Mouse (Mus musculus) embryonic stem cell, embryonic (primary cell): Measurements from ENCODE around the gene Zfp770.
"Not testable (repeated sequence)": the region's sequence is repeated elsewhere in the genome, so short reads cannot be mapped to it uniquely, and the experiment has no call there.

Experiments used
- CTCF ChIA-PET, 4 experiments: fragments of 300-600 bp in 2 of 4; fragments of 350-600 bp in 2 of 4; sonication (Branson Sonifier 250); formaldehyde crosslinking; loops; one replicate each; lab custom pipeline; 2022; ENCODE audit warnings: inconsistent platforms in 2 of 4; lab: Charles Lee
- POLR2A ChIA-PET, 4 experiments: fragments of 300-600 bp in 2 of 4; fragments of 350-600 bp in 2 of 4; sonication (Branson Sonifier 250); formaldehyde crosslinking; loops; one replicate each; lab custom pipeline; 2022; ENCODE audit warnings: antibody characterized with exemption in 4 of 4, inconsistent platforms in 1 of 4; lab: Charles Lee

The Zfp770 gene

DNA sequence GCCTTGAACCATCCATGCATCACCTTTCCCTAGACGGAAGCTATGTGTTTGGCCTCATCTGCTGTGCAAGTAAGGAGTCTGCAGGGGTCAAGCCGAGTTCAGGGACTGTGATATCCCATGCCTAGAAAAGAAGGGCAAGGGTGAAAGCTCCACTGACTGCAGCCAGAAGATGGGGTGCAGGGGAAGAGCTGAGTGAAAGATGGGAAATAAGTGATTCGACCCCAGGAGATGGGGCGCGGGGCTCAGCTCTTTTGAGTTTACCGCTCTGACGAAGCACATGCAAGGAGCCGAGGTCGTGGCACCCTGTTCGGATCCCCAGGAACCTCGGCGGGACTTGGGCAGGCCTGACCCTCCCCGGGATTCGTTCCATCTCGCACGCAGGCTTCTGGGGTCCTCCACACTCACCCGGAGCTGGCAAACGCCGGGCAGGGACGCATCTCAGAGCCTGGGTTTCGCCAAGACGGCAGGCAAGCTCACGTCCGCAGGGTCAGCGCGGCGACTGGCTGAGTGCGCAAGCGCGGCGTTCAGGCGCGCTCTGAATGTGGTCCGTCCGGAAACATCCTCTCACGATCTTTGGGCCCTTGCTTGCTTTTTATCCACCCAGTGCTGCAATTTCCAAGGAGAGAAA is at the start of gene Zfp770:
Gene Zfp770 (minus strand): TSS at position 538 of the 628 bp plus-strand sequence.
- POLR2A ChIA-PET, result interaction anchor here in 3 of 4 experiments (0.6 to 3.3 kb wide), 28 partner anchors 9 to 1353 kb away, joined by 3 to 34 read pairs (median 4); partner anchors contain the start of genes Arhgap11a (in 3 of the 3) and Dph6 (in 1 of the 3)
- CTCF ChIA-PET, result interaction anchor here in 2 of 4 experiments (0.7 to 1.7 kb wide), 2 partner anchors 23 to 26 kb away, joined by 4 to 11 read pairs (median 5); no protein-coding TSS in a partner anchor

DNA sequence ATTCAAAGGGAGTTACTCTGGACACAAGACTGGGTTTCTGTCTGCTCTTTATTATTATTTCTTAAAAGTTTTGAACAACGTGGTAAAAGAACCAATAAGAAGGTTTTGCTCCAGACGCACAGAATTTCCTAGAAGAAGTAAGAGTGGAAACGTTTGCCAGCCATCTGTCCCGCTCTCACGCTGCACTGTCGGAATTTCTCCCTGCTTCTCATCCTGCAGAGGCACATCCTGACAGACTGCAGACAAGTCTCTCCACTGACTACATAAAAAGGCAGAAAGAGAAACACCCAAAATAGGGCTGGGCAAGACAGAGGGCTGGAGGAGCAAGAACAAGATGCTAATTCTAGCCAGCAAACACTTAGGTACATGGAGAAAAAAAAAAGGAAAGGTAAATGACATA is 48.2 kb upstream of the Zfp770 start:
- ChIA-PET CTCF (no interaction called here), POLR2A (no interaction called here)

DNA sequence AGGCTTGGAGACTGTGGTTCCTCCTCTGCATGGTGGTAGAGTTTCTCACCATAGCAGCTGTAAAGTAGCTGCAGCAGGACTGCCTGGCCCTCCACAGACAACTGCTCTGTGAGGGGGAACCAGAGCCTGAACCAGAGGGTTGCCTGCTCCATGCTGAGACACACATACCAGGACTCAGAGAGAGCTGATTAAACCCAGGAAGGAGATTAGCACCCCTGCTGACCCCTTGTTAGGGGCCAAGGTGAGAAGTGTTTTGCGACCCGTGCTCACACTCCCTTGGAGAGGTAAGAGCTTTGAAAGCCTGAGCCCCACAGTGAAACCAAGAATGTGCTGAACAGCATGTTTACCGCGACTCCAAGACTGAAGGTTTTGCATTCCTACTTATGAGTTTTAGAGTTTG is 36.4 kb upstream of the Zfp770 start:
- CTCF ChIA-PET, result no interaction called here
- POLR2A ChIA-PET, result no interaction called here

DNA sequence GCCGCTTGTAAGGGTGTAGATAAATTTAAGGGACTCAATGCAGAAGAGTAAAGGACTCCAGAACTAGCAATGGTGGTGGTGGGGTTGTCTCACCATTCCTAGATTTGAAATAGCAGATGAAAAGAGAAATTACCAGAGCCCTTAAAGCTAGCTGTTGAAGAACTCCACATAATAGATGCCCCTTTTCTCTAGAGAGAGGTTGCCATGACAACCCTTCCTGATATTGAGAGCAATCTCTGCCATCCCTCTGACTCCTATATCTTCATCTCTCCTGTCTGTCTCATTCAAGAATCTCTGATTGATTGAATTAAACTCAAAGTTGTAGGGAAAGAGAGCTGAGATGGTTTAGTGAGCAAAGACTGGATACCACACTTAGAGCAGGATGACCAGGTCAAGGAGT is 35.3 kb upstream of the Zfp770 start:
- ChIA-PET POLR2A (no interaction called here), CTCF (no interaction called here)

DNA sequence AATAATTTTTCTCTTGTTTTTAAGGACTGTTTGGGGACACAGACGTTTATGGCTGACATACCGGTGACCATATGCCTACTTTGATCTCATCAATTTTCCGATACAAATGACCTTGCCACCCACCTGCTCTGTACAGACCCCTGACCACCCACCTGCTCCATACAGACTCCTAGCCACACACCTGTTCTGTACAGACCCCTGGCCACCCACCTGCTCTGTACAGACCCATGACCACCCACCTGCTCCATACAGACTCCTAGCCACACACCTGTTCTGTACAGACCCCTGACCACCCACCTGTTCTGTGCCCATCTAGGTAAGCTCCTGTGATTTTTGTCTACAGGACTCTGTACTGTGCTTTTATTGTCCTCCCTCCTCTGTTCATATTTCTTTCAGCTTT is 34.3 kb upstream of the Zfp770 start:
- ChIA-PET POLR2A (no interaction called here), CTCF (no interaction called here)

DNA sequence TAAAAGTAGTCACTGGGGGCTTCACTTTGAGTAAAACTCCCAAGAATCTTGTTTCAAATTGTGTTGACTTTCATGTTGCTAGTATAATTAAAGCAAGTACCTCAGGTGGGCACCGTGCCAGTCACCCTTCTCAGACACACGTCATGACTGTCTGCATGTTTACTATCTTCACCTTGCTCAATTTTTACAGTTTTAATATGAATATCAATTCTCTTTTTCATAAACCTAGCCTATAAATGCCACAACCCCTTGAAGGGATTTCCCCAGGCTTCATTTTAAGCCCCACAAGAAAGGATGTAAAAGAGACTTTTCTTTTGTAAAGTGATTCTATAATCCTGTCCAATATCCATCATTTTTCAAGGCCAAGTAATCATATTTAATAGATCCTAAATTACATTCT is 30.0 kb upstream of the Zfp770 start:
- ChIA-PET POLR2A (no interaction called here), CTCF (no interaction called here)

DNA sequence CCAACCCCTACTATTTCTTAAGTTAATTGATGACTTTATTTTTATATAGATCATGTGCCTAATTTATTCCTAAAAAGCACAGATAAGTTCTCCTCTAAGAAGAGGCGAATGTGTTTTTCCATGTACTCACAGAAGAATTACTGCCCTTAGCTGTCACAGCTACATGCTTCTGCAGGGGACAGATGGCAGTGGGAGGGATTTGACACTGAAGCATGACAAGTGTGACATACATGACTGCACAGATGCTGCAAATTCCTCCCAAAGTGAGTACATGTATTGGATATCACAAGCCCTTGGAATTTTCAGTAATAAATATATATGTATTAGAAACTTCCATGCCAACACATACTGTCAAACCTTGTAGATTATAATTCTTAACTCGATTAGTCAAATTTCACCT is 27.4 kb upstream of the Zfp770 start:
- ChIA-PET POLR2A (no interaction called here), CTCF (interaction anchor here in 1 of 4 experiments (0.6 kb wide), 1 partner anchor 149 kb away, joined by 4 read pairs; no protein-coding TSS in a partner anchor)

DNA sequence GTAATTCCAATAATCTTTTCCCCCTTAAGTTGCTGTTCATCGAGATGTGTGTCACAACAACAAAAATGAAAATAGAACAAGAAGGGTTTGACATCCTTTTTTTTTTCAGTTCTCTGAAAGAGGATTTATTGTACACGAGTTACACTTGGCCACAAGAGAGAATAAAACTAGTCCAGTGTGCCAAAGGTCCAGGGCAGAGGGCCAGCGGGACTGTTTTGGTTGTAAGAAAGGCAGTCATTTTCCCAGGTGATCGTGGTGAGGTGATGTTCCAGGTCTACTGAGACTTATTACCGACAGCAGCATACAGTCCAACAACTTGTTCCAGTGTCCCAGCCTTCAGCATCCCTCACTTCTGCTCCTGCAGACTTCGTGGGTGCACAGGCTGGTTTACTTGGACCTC is 3.8 kb upstream of the Zfp770 start:
- ChIA-PET POLR2A (interaction anchor here in 1 of 4 experiments (1.4 kb wide), 1 partner anchor 11 kb away, joined by 4 read pairs; no protein-coding TSS in a partner anchor), CTCF (no interaction called here)

DNA sequence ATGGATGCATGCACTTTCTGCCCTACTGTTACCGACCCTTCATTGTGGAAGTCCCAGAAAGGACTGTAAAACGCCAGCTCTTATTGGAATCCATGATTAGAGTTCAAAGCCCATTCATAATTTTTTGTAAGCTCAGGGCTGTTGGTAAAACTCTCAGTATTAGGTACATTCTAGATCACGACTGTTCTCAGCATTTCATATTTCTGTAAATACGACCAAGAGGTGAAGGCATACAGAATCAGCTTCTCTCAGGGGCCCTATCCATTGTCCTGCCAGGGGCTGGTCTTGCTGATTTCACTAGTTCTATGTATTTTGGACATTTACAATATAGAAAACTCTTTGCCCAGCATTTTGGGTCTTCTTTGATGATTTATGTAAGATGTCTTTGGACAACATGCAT is 305 bp upstream of the Zfp770 start:
- ChIA-PET CTCF (interaction anchor here in 2 of 4 experiments (1.1 to 1.7 kb wide), 1 partner anchor 26 kb away, joined by 5 to 11 read pairs; no protein-coding TSS in a partner anchor), POLR2A (interaction anchor here in 3 of 4 experiments (0.6 to 3.3 kb wide), 23 partner anchors 9 to 453 kb away, joined by 3 to 34 read pairs (median 4); partner anchors contain the start of genes Arhgap11a (in 3 of the 3) and Dph6 (in 1 of the 3))

DNA sequence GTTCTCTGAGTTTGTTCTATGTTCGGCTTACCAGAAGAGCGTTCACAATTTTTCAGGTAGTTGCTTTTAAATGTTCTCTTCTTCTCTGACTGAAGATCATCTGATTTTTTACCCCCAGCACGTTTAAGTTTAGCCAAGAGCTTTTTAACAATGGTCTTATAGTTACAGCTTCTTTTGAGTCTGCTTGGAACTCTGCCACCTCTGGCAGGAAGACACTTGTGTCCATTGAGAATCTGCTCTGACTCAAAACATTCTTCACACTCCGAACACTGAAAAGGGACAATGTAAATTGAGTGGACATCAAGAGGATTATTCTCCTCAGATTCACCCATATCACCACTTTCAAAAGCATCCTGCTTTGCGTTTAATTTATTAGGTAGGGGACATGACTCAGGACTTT is 4.8 kb downstream of the Zfp770 start:
- ChIA-PET POLR2A (interaction anchor here in 3 of 4 experiments (0.6 to 5.4 kb wide), 3 partner anchors 18 to 202 kb away, joined by 3 to 22 read pairs (median 3); no protein-coding TSS in a partner anchor), CTCF (interaction anchor here in 1 of 4 experiments (1.2 kb wide), 1 partner anchor 21 kb away, joined by 3 read pairs; no protein-coding TSS in a partner anchor)

DNA sequence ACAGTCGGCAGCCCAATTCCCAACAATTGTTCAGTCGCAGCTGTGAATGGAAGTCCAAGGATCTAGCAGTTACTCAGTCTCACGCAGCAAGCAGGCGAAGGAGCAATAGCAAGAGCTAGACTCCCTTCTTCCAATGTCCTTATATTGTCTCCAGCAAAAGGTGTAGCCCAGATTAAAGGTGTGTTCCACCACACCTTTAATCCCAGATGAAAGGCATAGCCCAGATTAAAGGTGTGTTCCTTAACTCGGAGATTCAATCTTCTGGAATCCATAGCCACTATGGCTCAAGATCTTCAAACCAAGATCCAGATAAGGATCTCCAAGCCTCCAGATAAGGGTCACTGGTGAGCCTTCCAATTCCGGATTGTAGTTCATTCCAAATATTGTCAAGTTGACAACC is 14.3 kb downstream of the Zfp770 start, which contains the start of gene Aqr:
Gene Aqr (minus strand): TSS at position 101 of the 400 bp plus-strand sequence.
- POLR2A ChIA-PET, CTCF ChIA-PET: not testable (repeated sequence)

DNA sequence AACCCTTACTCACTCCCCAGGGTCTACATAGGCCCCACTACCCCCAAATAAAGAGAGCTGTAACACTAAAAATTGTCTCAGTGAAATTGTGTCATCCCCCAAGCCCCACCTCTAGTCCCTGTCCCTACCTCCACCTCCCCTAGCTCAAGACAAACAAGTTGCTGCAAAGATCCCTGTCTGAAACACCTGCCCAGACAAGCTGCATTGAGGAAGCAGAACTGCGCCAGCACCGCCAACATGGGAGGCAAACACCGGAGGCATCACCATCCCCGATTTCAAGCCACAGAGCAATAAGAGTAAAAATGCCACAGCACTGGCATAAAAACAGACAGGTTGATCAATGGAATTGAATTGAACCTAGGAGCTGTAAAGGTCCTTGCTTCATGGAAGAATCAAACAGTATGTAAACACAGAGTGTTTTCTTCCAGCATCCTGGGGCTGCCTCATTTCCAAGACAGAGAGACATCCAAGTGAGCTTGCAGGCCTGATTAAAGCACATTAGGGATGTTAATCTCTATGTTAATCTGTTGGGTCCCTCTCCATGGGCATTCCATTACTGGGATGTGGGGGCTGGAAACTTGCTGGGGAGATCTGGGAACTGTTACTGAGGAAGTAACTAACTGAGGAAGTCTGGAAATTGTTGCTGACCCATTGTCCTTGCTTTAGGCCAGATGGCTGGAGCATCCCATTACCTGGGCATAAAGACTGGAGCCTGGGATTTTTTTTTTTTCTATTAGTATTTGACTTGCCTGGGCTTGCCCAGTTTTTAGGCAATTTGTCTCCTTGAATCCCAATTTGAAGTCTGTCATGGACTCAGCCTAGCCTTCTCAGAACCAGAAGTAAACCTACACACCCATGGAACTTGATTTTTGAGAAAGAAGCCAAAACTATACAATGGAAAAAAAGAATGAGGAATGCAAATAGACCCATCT is 23.2 kb downstream of the Zfp770 start:
- POLR2A ChIA-PET, result interaction anchor here (0.5 to 4.5 kb wide), 15 partner anchors 11 to 350 kb away, joined by 3 to 34 read pairs (median 3); partner anchors contain the start of genes Arhgap11a (in 2 of the 4), Scg5 (in 2 of the 4) and Zfp770 (in 2 of the 4)
- CTCF ChIA-PET, result interaction anchor here in 1 of 4 experiments (0.6 to 1.6 kb wide), 2 partner anchors 23 to 1426 kb away, joined by 3 to 4 read pairs; no protein-coding TSS in a partner anchor

DNA sequence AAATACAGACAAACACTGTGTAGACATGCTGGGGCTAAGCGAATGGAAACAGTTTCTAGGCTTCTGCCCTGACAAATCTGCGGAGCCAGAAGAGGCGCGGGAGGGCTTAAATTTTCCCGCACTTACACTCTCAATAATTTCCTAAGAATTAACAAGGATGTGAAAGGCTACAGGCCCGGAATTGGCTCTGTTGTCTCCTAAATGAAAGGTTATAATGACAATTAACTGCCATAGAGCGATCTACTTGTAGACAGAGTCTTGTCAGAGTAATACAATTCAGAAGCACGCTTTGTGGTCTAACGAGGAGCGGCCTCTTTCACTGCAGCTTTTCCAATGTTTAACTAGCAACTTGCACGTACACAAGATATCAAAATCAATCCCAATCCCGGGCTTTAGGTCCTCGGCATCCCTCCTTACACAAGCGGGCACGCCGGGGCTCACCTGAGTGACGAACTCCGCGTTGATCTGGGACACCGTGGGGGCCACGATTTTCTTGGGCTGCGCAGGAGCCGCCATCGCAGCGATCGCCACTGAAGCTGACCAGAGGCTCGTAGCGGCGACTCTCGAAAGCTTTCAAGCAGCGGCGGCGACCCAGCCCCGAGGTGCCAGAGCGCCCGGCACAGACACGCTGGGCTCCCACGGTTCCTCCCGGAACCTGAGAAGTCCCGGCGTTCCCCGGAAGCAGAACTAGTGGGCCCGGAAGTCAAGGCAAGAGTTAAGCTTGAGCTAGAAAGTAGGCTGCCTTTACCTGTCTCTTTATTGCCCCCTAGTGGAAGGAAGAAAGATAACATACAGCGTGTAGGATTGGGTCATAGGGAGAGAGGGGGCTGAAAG is 26.4 kb downstream of the Zfp770 start:
- POLR2A ChIA-PET, result interaction anchor here (0.5 to 2.2 kb wide), 20 partner anchors 8 to 1591 kb away, joined by 3 to 22 read pairs (median 4); partner anchors contain the start of genes Zfp770 (in 3 of the 4) and Arhgap11a (in 2 of the 4)
- CTCF ChIA-PET, result interaction anchor here in 2 of 4 experiments (0.6 to 1.1 kb wide), 8 partner anchors 13 to 585 kb away, joined by 3 to 11 read pairs (median 4); partner anchors contain the start of genes Zfp770 (in 2 of the 2) and Scg5 (in 1 of the 2)

DNA sequence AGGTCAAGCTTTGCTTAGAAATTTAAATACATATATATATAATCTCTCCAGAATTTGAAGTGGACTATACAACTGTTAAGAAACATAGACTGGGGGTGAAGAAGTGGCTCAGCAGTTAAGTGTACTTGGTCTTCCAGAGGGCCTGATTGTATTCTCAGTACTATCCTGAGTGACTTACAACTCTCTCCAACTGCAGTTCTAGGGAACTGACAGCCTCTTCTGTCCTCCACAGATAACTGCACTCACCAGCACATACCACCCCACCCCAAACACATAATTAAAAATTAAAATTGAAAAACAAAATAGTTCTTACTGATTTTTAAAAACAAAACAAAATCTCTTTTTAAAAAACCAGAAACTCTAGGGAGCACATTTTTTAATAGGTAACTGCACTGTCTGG is 28.0 kb downstream of the Zfp770 start:
- ChIA-PET POLR2A (interaction anchor here in 2 of 4 experiments (0.9 to 1.5 kb wide), 6 partner anchors 8 to 325 kb away, joined by 3 to 6 read pairs (median 4); partner anchors contain the start of genes Arhgap11a (in 1 of the 2) and Zfp770 (in 1 of the 2)), CTCF (interaction anchor here in 1 of 4 experiments (0.7 kb wide), 1 partner anchor 27 kb away, joined by 3 read pairs; no protein-coding TSS in a partner anchor)

DNA sequence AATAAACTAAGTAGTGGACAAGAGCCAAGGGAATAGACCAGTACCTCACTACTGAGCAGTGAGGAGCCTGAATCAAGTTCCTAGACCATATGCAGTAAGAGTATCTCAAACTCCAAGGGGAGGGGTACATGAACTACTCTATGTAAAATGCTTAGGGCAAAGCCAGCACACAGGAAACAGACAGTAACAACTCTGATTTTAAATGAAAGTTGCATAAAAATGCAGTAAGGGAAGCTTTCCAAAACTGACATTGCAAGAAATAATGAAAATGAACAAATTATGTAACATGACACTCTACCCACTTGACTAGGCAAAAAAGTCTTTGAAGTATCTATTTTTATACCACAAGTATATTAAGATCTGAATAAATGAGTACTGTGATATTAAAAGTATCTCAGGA is 33.4 kb downstream of the Zfp770 start:
- CTCF ChIA-PET, result no interaction called here
- POLR2A ChIA-PET, result no interaction called here

DNA sequence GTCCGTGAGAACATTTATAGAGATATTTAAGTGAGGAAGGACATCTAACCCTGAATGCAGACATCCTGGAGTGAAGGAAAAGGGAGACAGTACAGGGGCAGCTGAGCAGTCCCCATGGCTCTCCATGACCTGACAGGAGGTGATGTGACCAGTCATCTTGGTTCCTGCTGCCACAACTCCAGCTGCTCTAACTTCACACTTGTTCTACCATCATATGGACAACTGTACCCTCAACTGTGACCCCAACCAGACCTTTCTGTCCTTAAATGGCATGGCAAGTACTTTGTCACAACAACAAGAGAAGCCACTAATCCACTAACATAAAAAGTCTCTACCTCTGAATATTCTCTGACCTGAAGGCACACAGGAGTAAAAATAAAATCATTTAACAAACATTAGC is 39.3 kb downstream of the Zfp770 start:
- ChIA-PET CTCF (no interaction called here), POLR2A (interaction anchor here in 2 of 4 experiments (1.0 to 2.3 kb wide), 2 partner anchors 13 kb away, joined by 4 to 9 read pairs; no protein-coding TSS in a partner anchor)

DNA sequence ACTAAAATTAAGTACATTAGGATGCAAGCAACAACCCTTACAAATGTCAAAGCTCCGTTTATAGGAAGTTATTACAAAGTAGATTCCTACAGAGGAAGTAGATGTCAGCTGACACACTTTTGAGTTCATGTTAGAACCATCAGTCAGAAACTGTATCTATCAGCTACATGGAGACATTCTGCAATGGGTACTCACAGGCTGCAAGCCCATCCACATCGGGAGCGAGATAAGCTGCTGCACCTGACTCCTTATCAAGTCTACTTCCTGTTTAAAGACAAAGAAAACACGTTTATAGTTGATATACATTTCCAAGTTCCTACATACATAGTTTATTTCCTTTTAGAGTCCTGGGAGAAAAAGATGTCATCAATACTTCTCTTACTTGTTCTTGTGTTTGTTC is 43.9 kb downstream of the Zfp770 start:
- ChIA-PET CTCF (no interaction called here), POLR2A (interaction anchor here in 1 of 4 experiments (1.2 kb wide), 1 partner anchor 16 kb away, joined by 3 read pairs; no protein-coding TSS in a partner anchor)
